Mouse (Mus musculus): ENCODE data around the gene Rock2. TPM values are rescaled to one million over a fixed set of nuclear protein-coding genes. Genes with fewer than 3 reads are reported as not detected.

The Rock2 gene
- polyA plus RNA-seq, 1 experiment from 2014 or later, result 10.9 TPM

DNA sequence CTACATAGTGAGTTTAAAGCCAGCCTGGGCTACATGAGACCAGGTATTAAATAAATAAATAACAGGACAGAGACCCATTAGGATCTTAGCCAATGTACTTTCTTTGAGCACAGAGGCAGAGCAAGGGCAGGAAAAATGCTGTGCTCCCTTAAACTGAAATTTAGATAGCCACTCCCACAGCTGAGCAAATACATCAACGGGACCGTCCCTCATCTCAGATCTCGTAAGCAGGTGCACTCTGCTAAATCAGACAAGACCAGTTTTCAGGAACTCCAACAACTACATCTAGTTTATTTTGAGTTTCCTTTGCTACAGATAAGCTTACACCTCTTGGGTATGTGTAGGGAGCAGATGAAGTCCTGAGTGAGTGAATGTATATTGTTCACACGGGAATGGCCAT, 36.6 kb upstream of the Rock2 start:
- no peaks in the 10 kb centered on the region for H3K36me3 ChIP-seq (ENCODE audit: control insufficient read depth, insufficient read depth, low read length)
- no peak for ATAC-seq
- H3K9ac ChIP-seq (ENCODE audit: low read depth, low read length), result no peak overlapping the region
- H3K9me3 ChIP-seq (ENCODE audit: control insufficient read depth, low read length), result no peaks in the 10 kb centered on the region
- peaks cover 7% of the 10 kb centered on the region; the same call in 1 of the 2 replicates for H3K4me1 ChIP-seq (ENCODE audit: control insufficient read depth, insufficient read depth, low read length)
- 59% methylated on average over 4 of the region's 4 CpGs for WGBS
- H3K4me3 ChIP-seq (ENCODE audit: low read length), result no peak overlapping the region
- no peak overlapping the region for H3K4me2 ChIP-seq (ENCODE audit: low read depth, low read length)
- no peaks in the 10 kb centered on the region for H3K27me3 ChIP-seq (replicated peaks; ENCODE audit: control insufficient read depth, insufficient read depth, low read length)
- H3K27ac ChIP-seq (ENCODE audit: low read length), result no peak overlapping the region

DNA sequence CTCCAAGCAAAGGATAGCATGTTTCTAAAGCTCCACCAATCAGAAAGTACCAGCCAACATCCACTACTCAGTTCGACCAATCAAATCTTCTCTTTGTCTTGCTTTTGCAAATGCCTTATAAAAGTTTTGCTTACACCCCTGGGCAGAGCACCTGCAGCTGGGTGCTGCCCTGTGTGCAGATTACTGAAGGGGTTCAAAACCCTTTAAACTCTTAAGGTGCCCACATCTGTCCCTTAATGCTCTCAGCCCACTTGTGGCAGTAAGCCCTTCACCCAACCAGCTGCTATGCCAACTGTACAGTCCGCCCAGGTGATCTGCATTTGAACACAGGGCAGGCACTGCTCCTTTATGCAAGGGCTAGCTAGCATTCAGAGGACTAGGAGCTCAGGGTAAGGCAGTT, 34.9 kb upstream of the Rock2 start:
- Histone ChIP-seq H3K9ac (ENCODE audit: low read depth, low read length) (no peak overlapping the region), H3K4me2 (ENCODE audit: low read depth, low read length) (no peak overlapping the region), H3K4me3 (ENCODE audit: low read length) (no peak overlapping the region), H3K36me3 (ENCODE audit: control insufficient read depth, insufficient read depth, low read length) (no peaks in the 10 kb centered on the region), H3K27ac (ENCODE audit: low read length) (no peak overlapping the region), H3K27me3 (replicated peaks; ENCODE audit: control insufficient read depth, insufficient read depth, low read length) (no peaks in the 10 kb centered on the region), H3K9me3 (ENCODE audit: control insufficient read depth, low read length) (no peaks in the 10 kb centered on the region), H3K4me1 (ENCODE audit: control insufficient read depth, insufficient read depth, low read length) (no peaks in the 10 kb centered on the region)
- ATAC-seq, result no peak
- WGBS, result 85% methylated on average over 2 of the region's 2 CpGs

DNA sequence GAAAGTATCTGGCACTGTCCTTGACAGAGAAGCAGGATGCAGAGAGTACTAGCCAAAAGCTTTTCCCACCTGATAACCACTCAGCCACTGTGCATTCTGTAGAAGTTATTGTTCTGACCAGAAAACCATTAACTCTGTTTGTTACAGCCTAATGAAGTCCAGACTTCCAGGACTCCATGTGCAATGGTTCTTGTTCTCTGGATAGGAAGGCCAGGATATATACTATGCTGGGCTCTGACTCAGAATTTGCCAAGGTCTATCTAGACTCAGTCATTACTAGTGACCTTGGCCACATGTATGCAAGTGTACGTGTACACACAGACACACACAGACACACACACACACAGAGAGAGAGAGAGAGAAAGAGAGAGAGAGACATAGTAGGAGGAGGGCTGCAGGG, 34.2 kb upstream of the Rock2 start:
- Histone ChIP-seq H3K4me1 (ENCODE audit: control insufficient read depth, insufficient read depth, low read length) (no peaks in the 10 kb centered on the region), H3K9me3 (ENCODE audit: control insufficient read depth, low read length) (no peaks in the 10 kb centered on the region), H3K36me3 (ENCODE audit: control insufficient read depth, insufficient read depth, low read length) (no peaks in the 10 kb centered on the region), H3K27ac (ENCODE audit: low read length) (no peak overlapping the region), H3K27me3 (replicated peaks; ENCODE audit: control insufficient read depth, insufficient read depth, low read length) (no peaks in the 10 kb centered on the region), H3K4me3 (ENCODE audit: low read length) (no peak overlapping the region), H3K4me2 (ENCODE audit: low read depth, low read length) (no peak overlapping the region), H3K9ac (ENCODE audit: low read depth, low read length) (no peak overlapping the region)
- 73% methylated on average over 1 of the region's 1 CpGs for WGBS
- ATAC-seq, result no peak

DNA sequence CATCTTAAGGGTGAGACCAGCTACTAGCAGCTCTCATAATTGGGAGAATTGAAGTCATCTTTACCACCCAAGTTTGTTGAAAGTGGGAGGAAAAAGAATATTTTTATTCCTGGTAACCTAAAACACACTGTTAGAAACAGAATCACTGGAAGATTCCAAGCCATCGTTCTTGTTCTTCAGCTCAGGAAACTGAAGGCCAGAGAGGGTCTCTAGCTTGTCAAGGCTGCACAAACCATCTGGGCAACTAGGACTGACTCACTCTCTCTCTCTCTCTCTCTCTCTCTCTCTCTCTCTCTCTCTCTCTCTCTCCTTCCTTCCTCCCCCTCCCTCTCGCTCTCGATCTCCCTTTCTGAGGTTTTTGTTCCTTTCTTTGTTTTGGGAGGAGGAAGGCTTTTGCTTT, 33.7 kb upstream of the Rock2 start:
- Histone ChIP-seq H3K4me2 (ENCODE audit: low read depth, low read length) (no peak overlapping the region), H3K27me3 (replicated peaks; ENCODE audit: control insufficient read depth, insufficient read depth, low read length) (no peaks in the 10 kb centered on the region), H3K9me3 (ENCODE audit: control insufficient read depth, low read length) (no peaks in the 10 kb centered on the region), H3K4me3 (ENCODE audit: low read length) (no peak overlapping the region), H3K27ac (ENCODE audit: low read length) (no peak overlapping the region), H3K9ac (ENCODE audit: low read depth, low read length) (no peak overlapping the region), H3K36me3 (ENCODE audit: control insufficient read depth, insufficient read depth, low read length) (no peaks in the 10 kb centered on the region), H3K4me1 (ENCODE audit: control insufficient read depth, insufficient read depth, low read length) (no peaks in the 10 kb centered on the region)
- ATAC-seq, result no peak
- WGBS, result 54% methylated on average over 3 of the region's 3 CpGs

DNA sequence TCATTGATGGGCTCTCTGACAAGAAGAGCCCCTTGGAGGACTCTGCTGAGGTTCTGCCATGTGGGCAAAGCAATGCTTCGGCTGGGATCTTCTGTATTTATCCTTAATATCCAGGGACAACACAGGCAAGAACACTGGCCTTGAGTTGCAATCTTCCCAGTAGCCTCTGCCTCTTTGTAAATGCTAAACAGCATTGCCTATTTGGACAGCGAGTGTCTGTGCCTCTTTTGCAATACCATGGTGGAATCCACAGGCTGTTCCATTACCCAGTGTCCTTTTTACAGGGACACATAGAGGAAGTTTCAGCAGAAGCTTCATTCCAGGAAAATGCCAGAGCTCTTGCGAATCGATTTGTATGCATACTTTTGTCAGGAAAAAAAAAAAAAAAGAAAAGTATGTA, 30.2 kb upstream of the Rock2 start:
- H3K27me3 ChIP-seq (replicated peaks; ENCODE audit: control insufficient read depth, insufficient read depth, low read length), result no peaks in the 10 kb centered on the region
- 80% methylated on average over 4 of the region's 4 CpGs for WGBS
- ATAC-seq, result no peak

DNA sequence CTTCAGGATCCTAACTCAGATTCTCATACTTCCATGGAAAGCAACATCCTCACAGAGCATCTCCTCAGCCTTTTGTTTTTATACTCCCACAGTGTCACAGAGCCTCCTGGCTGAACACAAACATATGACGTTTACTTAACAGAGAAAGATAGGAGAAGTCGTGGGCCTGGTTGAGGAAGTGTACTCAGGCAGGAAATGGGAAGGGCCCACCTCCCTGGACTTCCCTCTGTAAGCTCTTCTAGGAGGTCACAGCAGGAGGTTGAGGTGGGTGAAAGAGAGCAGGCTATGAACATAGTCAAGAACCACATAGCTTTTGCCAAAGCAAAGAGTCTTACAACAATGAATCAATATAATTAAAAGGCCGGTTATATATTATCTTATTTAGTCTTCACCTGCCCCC, 28.8 kb upstream of the Rock2 start:
- no peak for ATAC-seq
- Histone ChIP-seq H3K36me3 (ENCODE audit: control insufficient read depth, insufficient read depth, low read length) (no peaks in the 10 kb centered on the region), H3K9ac (ENCODE audit: low read depth, low read length) (no peak overlapping the region), H3K4me2 (ENCODE audit: low read depth, low read length) (no peak overlapping the region), H3K4me1 (ENCODE audit: control insufficient read depth, insufficient read depth, low read length) (peaks cover 15% of the 10 kb centered on the region), H3K27me3 (replicated peaks; ENCODE audit: control insufficient read depth, insufficient read depth, low read length) (no peaks in the 10 kb centered on the region), H3K9me3 (ENCODE audit: control insufficient read depth, low read length) (no peaks in the 10 kb centered on the region), H3K27ac (ENCODE audit: low read length) (no peak overlapping the region), H3K4me3 (ENCODE audit: low read length) (no peak overlapping the region)
- WGBS, result 28% methylated on average over 3 of the region's 3 CpGs

More for the DNA sequence above, 30.2 kb upstream of the Rock2 start:
- no peak overlapping the region for H3K4me2 ChIP-seq (ENCODE audit: low read depth, low read length)
- no peak overlapping the region for H3K9ac ChIP-seq (ENCODE audit: low read depth, low read length)
- H3K27ac ChIP-seq (ENCODE audit: low read length), result no peak overlapping the region
- no peaks in the 10 kb centered on the region for H3K36me3 ChIP-seq (ENCODE audit: control insufficient read depth, insufficient read depth, low read length)
- H3K9me3 ChIP-seq (ENCODE audit: control insufficient read depth, low read length), result no peaks in the 10 kb centered on the region
- no peak overlapping the region for H3K4me3 ChIP-seq (ENCODE audit: low read length)
- H3K4me1 ChIP-seq (ENCODE audit: control insufficient read depth, insufficient read depth, low read length), result peaks cover 1% of the 10 kb centered on the region

DNA sequence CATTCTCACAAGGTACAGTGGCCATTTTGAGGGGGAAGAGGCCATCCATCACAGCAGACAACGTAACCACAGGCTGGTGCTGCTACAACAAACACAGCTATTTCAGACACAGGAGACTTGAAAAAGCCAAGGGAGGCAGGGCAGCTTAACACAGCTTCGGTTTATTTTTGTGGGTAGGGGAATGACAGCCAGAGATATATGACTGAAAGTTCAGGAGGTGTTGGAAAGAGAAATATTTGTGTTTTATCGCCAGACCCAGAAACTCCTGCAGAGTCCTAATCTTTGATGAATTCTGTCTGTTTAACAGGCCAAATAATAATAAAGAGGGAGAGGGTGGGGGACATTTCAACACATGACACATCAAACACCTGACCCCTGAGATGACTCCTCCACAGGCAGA, 28.2 kb upstream of the Rock2 start:
- Histone ChIP-seq H3K36me3 (ENCODE audit: control insufficient read depth, insufficient read depth, low read length) (no peaks in the 10 kb centered on the region), H3K4me2 (ENCODE audit: low read depth, low read length) (no peak overlapping the region), H3K9ac (ENCODE audit: low read depth, low read length) (no peak overlapping the region), H3K27me3 (replicated peaks; ENCODE audit: control insufficient read depth, insufficient read depth, low read length) (no peaks in the 10 kb centered on the region), H3K4me1 (ENCODE audit: control insufficient read depth, insufficient read depth, low read length) (peaks cover 18% of the 10 kb centered on the region), H3K9me3 (ENCODE audit: control insufficient read depth, low read length) (no peaks in the 10 kb centered on the region), H3K4me3 (ENCODE audit: low read length) (no peak overlapping the region), H3K27ac (ENCODE audit: low read length) (no peak overlapping the region)
- ATAC-seq, result no peak
- WGBS, result 19% methylated on average over 3 of the region's 3 CpGs

DNA sequence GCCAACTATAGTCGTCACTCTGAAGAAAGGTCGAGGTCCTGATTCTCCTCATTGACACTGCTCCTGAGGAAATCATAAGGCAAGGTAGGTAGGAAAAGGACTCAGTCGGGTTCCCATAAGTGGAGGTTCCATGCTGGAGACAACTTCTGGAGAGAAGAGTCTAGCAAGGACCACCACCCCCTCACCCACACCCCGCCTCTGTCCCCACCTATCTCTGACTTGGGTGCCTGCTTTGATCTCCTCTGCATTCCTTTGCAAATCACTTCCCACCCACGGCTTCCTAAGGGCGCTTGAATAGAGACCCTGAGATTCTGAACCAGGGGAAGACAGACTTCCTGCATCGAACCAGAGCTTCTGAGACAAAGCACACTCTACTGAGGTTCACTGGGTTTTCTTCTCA, 27.4 kb upstream of the Rock2 start:
- Histone ChIP-seq H3K27ac (ENCODE audit: low read length) (no peak overlapping the region), H3K27me3 (replicated peaks; ENCODE audit: control insufficient read depth, insufficient read depth, low read length) (no peaks in the 10 kb centered on the region), H3K9ac (ENCODE audit: low read depth, low read length) (no peak overlapping the region), H3K4me3 (ENCODE audit: low read length) (no peak overlapping the region), H3K9me3 (ENCODE audit: control insufficient read depth, low read length) (no peaks in the 10 kb centered on the region), H3K36me3 (ENCODE audit: control insufficient read depth, insufficient read depth, low read length) (no peaks in the 10 kb centered on the region), H3K4me2 (ENCODE audit: low read depth, low read length) (no peak overlapping the region), H3K4me1 (ENCODE audit: control insufficient read depth, insufficient read depth, low read length) (peaks cover 18% of the 10 kb centered on the region)
- ATAC-seq, result no peak
- WGBS, result 66% methylated on average over 7 of the region's 7 CpGs

DNA sequence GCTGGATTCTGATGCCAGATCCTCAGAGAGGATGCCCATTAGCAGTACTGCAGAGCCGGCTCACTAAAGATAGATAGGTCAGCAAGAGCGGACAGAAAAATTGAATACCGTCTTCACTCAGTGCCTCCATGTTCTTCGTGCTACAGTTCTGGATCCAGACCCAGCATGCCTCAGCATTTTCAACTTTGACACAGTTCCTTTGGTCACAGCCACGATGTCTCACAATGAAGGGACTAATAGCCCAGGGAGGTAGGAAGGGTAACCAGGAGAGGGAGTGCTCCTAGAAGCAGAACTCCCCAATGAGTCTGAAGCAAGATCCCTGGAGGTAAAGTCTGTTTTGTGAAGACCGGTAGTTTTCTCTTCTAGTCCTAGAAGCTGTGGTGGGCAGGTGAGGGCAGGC, 26.1 kb upstream of the Rock2 start:
- H3K4me3 ChIP-seq (ENCODE audit: low read length), result no peak overlapping the region
- H3K27ac ChIP-seq (ENCODE audit: low read length), result no peak overlapping the region
- H3K4me2 ChIP-seq (ENCODE audit: low read depth, low read length), result no peak overlapping the region
- H3K4me1 ChIP-seq (ENCODE audit: control insufficient read depth, insufficient read depth, low read length), result peaks cover 21% of the 10 kb centered on the region
- 83% methylated on average over 6 of the region's 6 CpGs for WGBS
- no peaks in the 10 kb centered on the region for H3K27me3 ChIP-seq (replicated peaks; ENCODE audit: control insufficient read depth, insufficient read depth, low read length)
- no peaks in the 10 kb centered on the region for H3K9me3 ChIP-seq (ENCODE audit: control insufficient read depth, low read length)
- no peaks in the 10 kb centered on the region for H3K36me3 ChIP-seq (ENCODE audit: control insufficient read depth, insufficient read depth, low read length)
- no peak overlapping the region for H3K9ac ChIP-seq (ENCODE audit: low read depth, low read length)
- no peak for ATAC-seq

- no peak overlapping the region for H3K9ac ChIP-seq (ENCODE audit: low read depth, low read length)
- no peaks in the 10 kb centered on the region for H3K36me3 ChIP-seq (ENCODE audit: control insufficient read depth, insufficient read depth, low read length)
- no peak for ATAC-seq
- H3K27ac ChIP-seq (ENCODE audit: low read length), result no peak overlapping the region
- peaks cover 26% of the 10 kb centered on the region for H3K4me1 ChIP-seq (ENCODE audit: control insufficient read depth, insufficient read depth, low read length)
- H3K27me3 ChIP-seq (replicated peaks; ENCODE audit: control insufficient read depth, insufficient read depth, low read length), result no peaks in the 10 kb centered on the region
- WGBS, result 58% methylated on average over 8 of the region's 8 CpGs
- no peak overlapping the region for H3K4me2 ChIP-seq (ENCODE audit: low read depth, low read length)
- no peaks in the 10 kb centered on the region for H3K9me3 ChIP-seq (ENCODE audit: control insufficient read depth, low read length)
- no peak overlapping the region for H3K4me3 ChIP-seq (ENCODE audit: low read length)
Observed at GRCm38 (mm10) chr12:16869091-16869778, 25.5 kb upstream of the Rock2 start.
